Mouse (Mus musculus) ES-E14 (cell line): ENCODE data around the gene Ctsa. TPM values are rescaled to one million over a fixed set of nuclear protein-coding genes. Genes with fewer than 3 reads are reported as not detected.

Experiments used
- DNase-seq: peaks from one replicate; pipeline ENCODE4 v3.0.0-alpha.2; 2013; ENCODE audit warnings: low read depth, low spot score
- H3K27ac ChIP-seq: 2 replicates; pipeline ENCODE4 v1.5.1; 2012; ENCODE audit warnings: low read depth, mild to moderate bottlenecking, low read length, moderate library complexity, mixed read lengths; ENCODE audit not compliant: poor library complexity, insufficient read depth, severe bottlenecking
- H3K36me3 ChIP-seq: 2 replicates; pipeline ENCODE4 v1.6.1; 2012; ENCODE audit warnings: mild to moderate bottlenecking, low read length, moderate library complexity, mixed read lengths; ENCODE audit not compliant: control insufficient read depth, poor library complexity, insufficient read depth, severe bottlenecking
- H3K4me1 ChIP-seq, 2 experiments: fragments of 150-350 bp in 1 of 2; sonication (generic) in 1 of 2; 2 replicates each; pipeline ENCODE4 v1.6.1; 2012; ENCODE audit warnings: low read length in 2 of 2, mild to moderate bottlenecking in 1 of 2, mixed read lengths in 1 of 2; ENCODE audit not compliant: control insufficient read depth in 2 of 2, insufficient read depth in 2 of 2, poor library complexity in 1 of 2
- H3K4me3 ChIP-seq, 2 experiments: fragments of 150-350 bp in 1 of 2; sonication (generic) in 1 of 2; 2 replicates each; pipeline ENCODE4 v1.5.1; 2012; ENCODE audit warnings: low read length in 2 of 2, low read depth in 1 of 2, mild to moderate bottlenecking in 1 of 2, mixed read lengths in 1 of 2; ENCODE audit not compliant: insufficient read depth in 1 of 2, poor library complexity in 1 of 2, severe bottlenecking in 1 of 2
- H3K9ac ChIP-seq: 2 replicates; pipeline ENCODE4 v1.6.1; 2012; ENCODE audit warnings: low read depth, mild to moderate bottlenecking, low read length, mixed read lengths; ENCODE audit not compliant: poor library complexity, insufficient read depth, severe bottlenecking
- H3K9me3 ChIP-seq: fragments of 150-350 bp; sonication (generic); 2 replicates; pipeline ENCODE4 v1.6.1; 2012; ENCODE audit warnings: low read depth, mild to moderate bottlenecking, low read length; ENCODE audit not compliant: control insufficient read depth, insufficient read depth
- CHD2 ChIP-seq: IDR thresholded peaks from 2 replicates; pipeline ENCODE4 v1.6.1; 2014; ENCODE audit warnings: mild to moderate bottlenecking, low read depth, low read length, inconsistent platforms
- HCFC1 ChIP-seq: IDR thresholded peaks from 2 replicates; pipeline ENCODE4 v1.6.1; 2012; ENCODE audit warnings: low read length, inconsistent platforms, borderline replicate concordance; ENCODE audit not compliant: insufficient read depth
- MAFK ChIP-seq: IDR thresholded peaks from 2 replicates; pipeline ENCODE4 v1.6.1; 2014; ENCODE audit warnings: mild to moderate bottlenecking, low read depth, low read length, inconsistent platforms; ENCODE audit not compliant: insufficient read depth
- ZC3H11A ChIP-seq: IDR thresholded peaks from 2 replicates; pipeline ENCODE4 v1.6.1; 2012; ENCODE audit warnings: low read depth, mild to moderate bottlenecking, inconsistent platforms, low read length, borderline replicate concordance
- ZNF384 ChIP-seq: IDR thresholded peaks from 2 replicates; pipeline ENCODE4 v1.6.1; 2012; ENCODE audit warnings: low read depth, low read length, inconsistent platforms
- in situ Hi-C, 2 experiments: fragments of 600-800 bp; cut with MboI; formaldehyde crosslinking; loops; one replicate each; pipeline ENCODE4 v1.15.1; 2025; ENCODE audit warnings: low sequenced_read_pairs in 2 of 2, inconsistent platforms in 1 of 2; ENCODE audit not compliant: unreplicated experiment in 2 of 2
- total RNA-seq: library from RNA; depleted of rRNA; stranded (reverse); fragments of 300-350 nt; gene quantifications from 2 replicates; pipeline ENCODE4 v1.2.3, GENCODE M21; 2012

Gene Ctsa
- total RNA-seq, 1 experiment: 103 TPM

DNA sequence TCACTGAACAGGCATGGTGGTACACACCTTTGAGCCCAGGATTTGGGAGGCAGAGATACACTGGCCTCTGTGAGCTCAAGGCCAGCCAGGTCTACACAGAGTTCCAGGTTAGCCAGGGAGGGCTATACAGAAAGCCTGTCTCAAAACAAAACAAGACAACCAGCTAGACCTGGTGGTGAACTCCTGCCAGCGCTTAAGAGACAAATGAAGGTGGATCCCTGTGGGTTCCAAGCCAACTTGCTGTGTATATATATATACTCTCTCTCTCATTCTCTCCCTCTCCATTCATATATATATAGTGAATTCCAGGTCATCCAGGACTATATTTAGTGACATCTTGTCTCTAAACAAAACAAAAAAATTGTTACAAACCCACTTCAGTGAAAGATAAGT is 28.8 kb upstream of the Ctsa start:
- Histone ChIP-seq H3K9ac (peak overlapping the region; percentile 92; the same call in 1 of the 2 replicates), H3K9me3 (no peaks in the 10 kb centered on the region), H3K36me3 (peaks cover 11% of the 10 kb centered on the region; the same call in 1 of the 2 replicates), H3K27ac (no peak overlapping the region), H3K4me1 (peaks cover 0 to 10% of the 10 kb centered on the region in 2 experiments; a peak in 2 of 4 replicates), H3K4me3 (peak overlapping the region; percentile 91 to 97)
- in situ Hi-C loops: no loop called here
- TF ChIP-seq CHD2: no peak
- no peak for TF ChIP-seq ZNF384
- no peak for TF ChIP-seq ZC3H11A
- no peak for TF ChIP-seq MAFK
- no peak for TF ChIP-seq HCFC1
- DNase-seq: no peak

DNA sequence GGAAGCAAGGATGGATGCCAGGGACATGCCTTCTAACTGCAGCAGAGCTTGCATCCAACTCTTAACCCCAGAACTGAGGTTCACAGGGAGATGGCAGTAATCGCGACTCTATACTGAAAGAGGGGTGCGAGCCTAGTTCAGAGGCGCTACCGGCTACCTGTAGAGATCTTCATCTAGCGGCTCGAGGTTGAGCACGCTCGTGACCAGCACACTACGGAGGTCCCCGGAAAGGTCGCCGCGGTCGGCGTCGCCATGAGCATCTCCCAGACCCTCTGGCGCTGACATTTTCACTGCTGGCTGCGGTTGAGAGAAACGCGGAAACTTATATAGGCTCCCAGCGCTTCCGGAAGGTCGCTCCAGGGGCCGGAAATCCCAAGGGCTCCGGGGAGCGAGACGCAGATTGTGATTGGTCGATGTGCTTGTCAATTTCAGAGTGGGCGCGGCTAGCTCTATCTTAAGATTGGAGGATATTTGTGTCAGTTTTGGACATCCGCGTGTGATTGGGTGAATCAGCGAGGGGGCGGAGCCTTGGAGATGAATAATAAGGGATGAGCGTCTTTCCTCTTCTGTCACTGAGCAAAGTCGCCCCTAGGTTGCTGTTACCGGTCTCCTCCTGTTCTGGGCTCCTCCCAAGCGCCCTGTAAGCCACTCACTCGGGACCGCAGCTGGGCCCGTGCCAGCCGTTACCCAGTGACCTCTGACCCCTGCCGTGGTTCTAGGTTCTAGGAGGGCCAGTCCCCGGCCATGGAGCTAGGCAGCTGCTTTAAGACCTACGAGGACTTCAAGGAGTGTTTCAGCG is 27.9 kb upstream of the Ctsa start, which contains the start of the genes Acot8 and Zswim3:
Gene Acot8 (minus strand): TSS at position 350 of the 799 bp plus-strand sequence.
Gene Zswim3 (plus strand): TSS at position 566 of the 799 bp plus-strand sequence.
- Histone ChIP-seq H3K27ac (peak within 1 kb of the TSS; percentile 69), H3K4me3 (peak within 1 kb of the TSS; percentile 91 to 97), H3K36me3 (peaks cover 10% of the 10 kb centered on the region; the same call in 1 of the 2 replicates), H3K4me1 (peaks cover 0 to 11% of the 10 kb centered on the region in 2 experiments; a peak in 2 of 4 replicates), H3K9ac (peak within 1 kb of the TSS; percentile 92), H3K9me3 (no peaks in the 10 kb centered on the region)
- in situ Hi-C loops: no loop called here
- DNase-seq: peak; percentile 100
- no peak for TF ChIP-seq ZC3H11A
- TF ChIP-seq CHD2: peak; percentile 97
- no peak for TF ChIP-seq ZNF384
- TF ChIP-seq MAFK: no peak
- TF ChIP-seq HCFC1: peak; percentile 18; the same call in 1 of the 2 replicates

DNA sequence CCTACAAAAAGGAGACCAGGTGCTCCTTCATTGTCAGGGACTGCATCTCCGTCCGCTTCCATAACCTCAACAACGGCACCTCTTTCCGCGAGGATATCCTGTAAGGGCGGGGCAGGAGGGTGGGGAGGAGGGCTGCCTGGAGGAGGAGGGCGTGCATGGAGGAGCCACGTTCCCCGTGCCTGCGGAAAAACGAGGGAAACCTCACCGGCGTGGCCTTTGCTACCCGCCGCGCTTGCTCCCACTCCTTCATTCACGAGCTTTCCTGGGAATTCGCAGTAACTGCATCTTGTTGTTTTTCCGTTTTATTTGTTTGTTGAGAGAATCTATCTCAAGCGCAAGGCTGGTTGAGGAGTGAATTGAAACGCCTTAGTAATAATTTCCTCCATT is 27.3 kb upstream of the Ctsa start:
- peak overlapping the region; percentile 69 for H3K27ac ChIP-seq
- peaks cover 9% of the 10 kb centered on the region; the same call in 1 of the 2 replicates for H3K36me3 ChIP-seq
- no peaks in the 10 kb centered on the region for H3K9me3 ChIP-seq
- peak overlapping the region; percentile 75 for H3K9ac ChIP-seq
- peak overlapping the region; percentile 75 to 78 for H3K4me3 ChIP-seq
- in situ Hi-C loops: no loop called here
- DNase-seq: no peak
- TF ChIP-seq ZC3H11A: no peak
- TF ChIP-seq HCFC1: no peak
- TF ChIP-seq ZNF384: no peak
- no peak for TF ChIP-seq MAFK
- TF ChIP-seq CHD2: no peak
- peaks cover 0 to 11% of the 10 kb centered on the region in 2 experiments; a peak in 2 of 4 replicates for H3K4me1 ChIP-seq

DNA sequence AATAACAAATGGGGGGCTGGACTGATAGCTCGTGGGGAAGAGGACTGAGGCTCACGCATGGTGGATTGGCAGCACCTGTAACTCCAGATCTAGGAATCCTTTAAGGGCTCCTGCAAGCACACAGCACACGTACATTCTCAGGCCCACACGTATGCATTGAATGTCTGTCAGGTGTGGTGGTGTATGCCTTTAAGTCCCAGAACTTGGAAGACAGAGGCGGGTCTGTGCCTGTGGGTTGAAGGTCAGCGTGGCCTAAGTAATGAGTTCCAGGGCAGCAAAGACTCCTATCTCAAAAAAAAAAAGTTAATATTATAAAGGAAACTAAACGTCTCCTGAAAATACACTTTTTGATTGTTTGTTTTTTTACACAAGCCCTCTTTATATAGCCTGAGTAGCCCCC is 26.1 kb upstream of the Ctsa start:
- in situ Hi-C loops: no loop called here

More for the DNA sequence above, 26.1 kb upstream of the Ctsa start:
- TF ChIP-seq ZNF384: no peak
- TF ChIP-seq MAFK: no peak
- no peak for TF ChIP-seq ZC3H11A
- TF ChIP-seq CHD2: no peak
- TF ChIP-seq HCFC1: no peak
- peaks cover 0 to 11% of the 10 kb centered on the region in 2 experiments; a peak in 2 of 4 replicates for H3K4me1 ChIP-seq
- no peak overlapping the region for H3K27ac ChIP-seq
- no peak overlapping the region; a peak in 1 of 4 replicates for H3K4me3 ChIP-seq
- no peak for DNase-seq
- peaks cover 9% of the 10 kb centered on the region; the same call in 1 of the 2 replicates for H3K36me3 ChIP-seq
- H3K9me3 ChIP-seq: no peaks in the 10 kb centered on the region
- H3K9ac ChIP-seq: no peak overlapping the region
